Mouse (Mus musculus): ENCODE data around the gene Serpina3g.

DNA sequence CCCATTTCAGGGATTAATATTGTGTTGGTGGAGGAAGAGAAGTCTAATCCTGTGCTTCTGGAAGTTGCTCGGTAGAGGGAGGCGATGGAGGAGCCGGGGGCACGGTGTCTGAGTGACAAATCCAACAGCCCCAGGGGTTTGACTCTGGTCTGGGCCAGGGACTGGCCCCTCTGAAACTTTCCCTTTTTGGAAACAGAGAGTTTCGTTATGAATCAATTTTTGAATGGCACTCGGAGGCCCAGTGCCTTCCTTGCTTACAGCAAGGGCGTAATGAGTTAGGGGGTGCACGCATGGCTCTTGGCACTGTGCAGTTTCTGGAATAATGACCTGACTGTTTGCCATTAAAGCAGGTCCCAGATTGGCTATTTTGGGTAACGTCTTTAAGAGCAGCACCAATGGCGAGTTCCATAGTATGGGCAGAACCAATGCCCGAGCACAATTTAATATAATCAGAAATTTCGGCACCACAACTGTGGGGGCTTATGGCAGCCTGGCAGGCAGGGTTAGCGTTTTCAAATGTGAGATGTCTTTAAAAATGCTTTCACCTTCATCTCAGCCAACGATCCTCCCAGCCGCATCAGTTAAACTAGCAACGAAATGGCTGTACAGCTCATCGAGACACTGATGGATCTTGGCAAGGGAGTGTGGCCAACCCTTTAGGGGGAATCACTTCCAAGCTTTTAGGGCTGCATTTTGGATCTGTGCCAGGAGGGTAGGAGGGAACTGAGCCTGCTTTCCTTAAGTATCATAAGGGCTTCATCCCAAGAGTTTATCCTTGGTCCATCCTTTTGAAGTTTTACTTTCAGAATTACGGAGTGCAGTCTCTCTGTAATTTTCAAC is 42.4 kb downstream of the Serpina3g start:
- TF ChIP-seq EP300 (IDR thresholded peaks at IDR 0.05; ENCODE audit: low read depth) = no peak
- no peak for TF ChIP-seq CTCF (IDR thresholded peaks at IDR 0.05; ENCODE audit: low read depth)
